Mouse (Mus musculus): ENCODE data around the gene Olfr1477.
"Not testable (repeated sequence)": the region's sequence is repeated elsewhere in the genome, so short reads cannot be mapped to it uniquely, and the experiment has no call there.

- TF ChIP-seq CTCF (IDR thresholded peaks at IDR 0.05; ENCODE audit: borderline replicate concordance, insufficient read depth, low read depth, low read length); POLR2A (IDR thresholded peaks at IDR 0.05; ENCODE audit: borderline replicate concordance, insufficient read depth, low read length): not testable (repeated sequence)
Measured at GRCm38 (mm10) chr19:13469265-13469664, 31.1 kb upstream of the Olfr1477 start, which contains the start of gene Olfr1474.

Measured in cerebellum, adult 2 months (tissue).